Mouse (Mus musculus): ENCODE results near the gene Cux1.

- no peak for TF ChIP-seq CTCF (IDR thresholded peaks at IDR 0.05; ENCODE audit: control insufficient read depth, insufficient read depth, low read length)
- no peak for TF ChIP-seq POLR2A (IDR thresholded peaks at IDR 0.05; ENCODE audit: borderline replicate concordance, control insufficient read depth, low read depth, low read length)
These were observed 68.0 kb downstream of the Cux1 start for GRCm38 (mm10) chr5:136499316-136499715.
